Mouse (Mus musculus) cerebellum, adult 9-10 months (tissue): ENCODE results near the gene Zbtb16.

Experiments used
- DNase-seq: peaks from one replicate; pipeline ENCODE4 v3.0.0; 2022

Zbtb16 gene

GRCm38 (mm10) chr9:48824533-48825130 is 11.4 kb downstream of the Zbtb16 start:
- DNase-seq, result no peak

- DNase-seq, result no peak
These were observed 12.2 kb downstream of the Zbtb16 start for GRCm38 (mm10) chr9:48823851-48824250.

- no peak for DNase-seq
These were observed 12.7 kb downstream of the Zbtb16 start for GRCm38 (mm10) chr9:48823319-48823705.

- no peak for DNase-seq
These were observed 13.3 kb downstream of the Zbtb16 start for GRCm38 (mm10) chr9:48822586-48823318.

GRCm38 (mm10) chr9:48821916-48822585 is 14.0 kb downstream of the Zbtb16 start:
- DNase-seq, result no peak

- no peak for DNase-seq
These were observed 14.6 kb downstream of the Zbtb16 start for GRCm38 (mm10) chr9:48821431-48821830.

- no peak for DNase-seq
These were observed 15.2 kb downstream of the Zbtb16 start for GRCm38 (mm10) chr9:48820791-48821190.

GRCm38 (mm10) chr9:48819695-48820094 is 16.3 kb downstream of the Zbtb16 start:
- DNase-seq, result no peak

- DNase-seq, result no peak
These were observed 16.9 kb downstream of the Zbtb16 start for GRCm38 (mm10) chr9:48819137-48819536.

GRCm38 (mm10) chr9:48817907-48818306 is 18.1 kb downstream of the Zbtb16 start:
- no peak for DNase-seq

- DNase-seq, result no peak
These were observed 18.6 kb downstream of the Zbtb16 start for GRCm38 (mm10) chr9:48817399-48817793.

GRCm38 (mm10) chr9:48816678-48817398 is 19.2 kb downstream of the Zbtb16 start:
- DNase-seq, result no peak

- no peak for DNase-seq
These were observed 19.9 kb downstream of the Zbtb16 start for GRCm38 (mm10) chr9:48816157-48816556.

GRCm38 (mm10) chr9:48814881-48815495 is 21.0 kb downstream of the Zbtb16 start:
- no peak for DNase-seq

- DNase-seq, result no peak
These were observed 21.8 kb downstream of the Zbtb16 start for GRCm38 (mm10) chr9:48813960-48814880.

GRCm38 (mm10) chr9:48812352-48812751 is 23.7 kb downstream of the Zbtb16 start:
- no peak for DNase-seq

GRCm38 (mm10) chr9:48806591-48806990 is 29.4 kb downstream of the Zbtb16 start:
- DNase-seq, result no peak

- no peak for DNase-seq
These were observed 30.2 kb downstream of the Zbtb16 start for GRCm38 (mm10) chr9:48805850-48806249.

GRCm38 (mm10) chr9:48804509-48804908 is 31.5 kb downstream of the Zbtb16 start:
- DNase-seq, result no peak

- no peak for DNase-seq
These were observed 32.4 kb downstream of the Zbtb16 start for GRCm38 (mm10) chr9:48803460-48804240.

GRCm38 (mm10) chr9:48802374-48802773 is 33.6 kb downstream of the Zbtb16 start:
- DNase-seq, result no peak
